Mouse (Mus musculus) intestine, embryonic 16.5 days (tissue): Measurements from ENCODE around the gene Ripor1. TPM values are rescaled to one million over a fixed set of nuclear protein-coding genes. Genes with fewer than 3 reads are reported as not detected.

Experiments used
- ATAC-seq: fragments of 200-750 bp; cut with Nextera tagmentation; 2 replicates; pipeline ENCODE4 v1.8.0; 2017; ENCODE audit warnings: moderate TSS enrichment, moderate library complexity
- H3K27ac ChIP-seq: fragments of 300-500 bp; sonication (generic); 2 replicates; pipeline ENCODE4 v1.5.1; 2014; ENCODE audit warnings: mild to moderate bottlenecking, low read length
- H3K27me3 ChIP-seq: fragments of 300-500 bp; sonication (generic); replicated peaks from 2 replicates; pipeline ENCODE4 v1.6.1; 2014; ENCODE audit warnings: low read length, control low read depth, mixed read lengths; ENCODE audit not compliant: control insufficient read depth, insufficient read depth
- H3K36me3 ChIP-seq: fragments of 300-500 bp; sonication (generic); 2 replicates; pipeline ENCODE4 v1.6.1; 2014; ENCODE audit warnings: low read length, control low read depth; ENCODE audit not compliant: control insufficient read depth, insufficient read depth
- H3K4me1 ChIP-seq: fragments of 300-500 bp; sonication (generic); 2 replicates; pipeline ENCODE4 v1.6.1; 2014; ENCODE audit warnings: low read length, control low read depth, mixed read lengths; ENCODE audit not compliant: control insufficient read depth, insufficient read depth
- H3K4me2 ChIP-seq: fragments of 300-500 bp; sonication (generic); 2 replicates; pipeline ENCODE4 v1.6.1; 2014; ENCODE audit warnings: low read depth, low read length, control low read depth
- H3K4me3 ChIP-seq: fragments of 300-500 bp; sonication (generic); 2 replicates; pipeline ENCODE4 v1.5.1; 2014; ENCODE audit warnings: mild to moderate bottlenecking, low read length
- H3K9ac ChIP-seq: fragments of 300-500 bp; sonication (generic); 2 replicates; pipeline ENCODE4 v1.6.1; 2014; ENCODE audit warnings: low read depth, low read length
- H3K9me3 ChIP-seq: fragments of 300-500 bp; sonication (generic); 2 replicates; pipeline ENCODE4 v1.6.1; 2016; ENCODE audit warnings: low read length, control low read depth; ENCODE audit not compliant: control insufficient read depth
- WGBS: fragments of 180-500 bp; shearing (Covaris S2); extraction: QIAGEN DNeasy Blood & Tissue Kit; methylation state at CpG from one replicate; pipeline ENCODE4 v1.1.7; 2014; 5-methylcytosine and 5-hydroxymethylcytosine counted together
- polyA plus RNA-seq: library from polyadenylated mRNA; unstranded; fragments of >200 nt; fragmentation: Nextera tagmentation; extraction: Ambion mirVana; gene quantifications from 2 replicates; pipeline ENCODE4 v1.2.1, GENCODE M21; 2015

The Ripor1 gene
- polyA plus RNA-seq, 1 experiment from 2014 or later: 17.1 TPM

DNA sequence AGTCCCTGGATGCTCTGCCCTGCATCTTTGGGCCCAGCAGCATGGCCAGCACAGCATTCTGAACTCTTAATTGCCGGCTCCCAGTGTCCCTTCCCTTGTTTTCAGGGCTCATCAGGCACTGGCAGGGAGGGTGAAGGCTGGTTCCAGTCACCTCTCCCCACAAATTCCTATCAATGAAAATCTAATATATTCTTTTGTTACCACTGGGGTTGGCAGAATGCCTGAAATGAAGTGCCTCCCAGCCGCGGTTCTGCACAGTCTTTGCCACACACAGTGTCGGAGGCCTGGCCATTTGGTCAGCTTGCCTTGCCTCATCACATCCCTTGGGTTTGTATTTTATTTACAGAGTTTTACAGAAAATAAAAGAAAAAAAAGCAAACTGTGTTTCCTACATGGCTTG lies 16.8 kb downstream of the Ripor1 start:
- H3K36me3 ChIP-seq: peaks cover 19% of the 10 kb centered on the region
- H3K27ac ChIP-seq: peak overlapping the region; percentile 60
- peaks cover 24% of the 10 kb centered on the region for H3K4me1 ChIP-seq
- no peaks in the 10 kb centered on the region for H3K9me3 ChIP-seq
- H3K4me3 ChIP-seq: no peak overlapping the region
- no peak overlapping the region for H3K4me2 ChIP-seq
- ATAC-seq: no peak
- H3K9ac ChIP-seq: peak overlapping the region; percentile 6; the same call in 1 of the 2 replicates
- no peaks in the 10 kb centered on the region for H3K27me3 ChIP-seq
- 52% methylated on average over 4 of the region's 4 CpGs for WGBS

DNA sequence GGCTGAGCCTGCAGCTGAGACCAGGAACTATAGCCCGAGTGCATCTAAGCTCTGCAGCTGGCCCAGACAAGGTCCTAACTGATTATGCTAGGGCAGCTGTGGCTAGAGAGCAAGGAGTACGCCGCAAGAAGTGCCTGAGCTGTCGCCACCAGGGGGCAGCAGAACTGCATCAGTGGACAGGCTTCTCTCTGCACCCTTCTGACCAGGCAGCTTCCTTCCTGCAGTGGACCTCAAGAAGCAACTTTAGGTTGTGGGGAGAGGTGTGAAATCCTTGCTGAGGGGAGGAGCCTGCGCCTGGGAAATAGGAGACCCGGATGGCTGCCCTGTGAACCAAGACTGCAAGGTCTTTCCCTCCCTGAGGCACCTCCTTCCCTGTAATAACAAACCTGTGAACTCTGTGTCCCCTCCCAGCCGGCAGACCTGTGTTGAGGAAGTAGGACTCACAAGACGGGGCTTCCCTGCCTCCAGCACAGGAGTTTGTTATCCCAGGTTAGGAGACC lies 17.4 kb downstream of the Ripor1 start:
- peak overlapping the region; percentile 60 for H3K27ac ChIP-seq
- no peaks in the 10 kb centered on the region for H3K27me3 ChIP-seq
- 3% methylated on average over 8 of the region's 8 CpGs for WGBS
- H3K4me2 ChIP-seq: 0 out of 2 replicates have a peak overlapping the region, but pooled peaks have one; percentile 2
- ATAC-seq: peak; percentile 96
- no peak overlapping the region for H3K4me3 ChIP-seq
- no peaks in the 10 kb centered on the region for H3K9me3 ChIP-seq
- peak overlapping the region; percentile 47 for H3K9ac ChIP-seq
- peaks cover 24% of the 10 kb centered on the region for H3K4me1 ChIP-seq
- H3K36me3 ChIP-seq: peaks cover 17% of the 10 kb centered on the region

DNA sequence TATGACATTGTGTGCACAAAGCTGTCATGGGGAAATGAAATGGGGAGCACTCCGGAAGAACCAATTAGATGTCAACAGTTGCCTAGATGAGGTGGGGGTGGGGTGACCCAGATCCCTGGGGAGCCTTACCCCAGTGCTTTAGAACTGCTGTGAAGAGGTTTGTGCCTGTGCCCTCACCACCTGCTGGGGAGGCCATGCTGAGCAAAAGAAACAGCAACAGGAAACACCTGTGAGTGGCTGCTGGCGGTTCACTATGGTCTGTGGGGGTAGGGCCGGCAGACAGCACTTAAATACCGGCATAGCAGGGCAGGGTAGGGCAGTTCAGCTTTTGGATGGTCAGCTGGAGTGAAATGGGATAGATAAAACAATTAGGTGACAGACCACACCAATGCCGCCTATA lies 18.1 kb downstream of the Ripor1 start:
- no peak overlapping the region for H3K4me3 ChIP-seq
- ATAC-seq: peak; percentile 8
- H3K9me3 ChIP-seq: no peaks in the 10 kb centered on the region
- peaks cover 13% of the 10 kb centered on the region for H3K36me3 ChIP-seq
- 0 out of 2 replicates have a peak overlapping the region, but pooled peaks have one; percentile 2 for H3K4me2 ChIP-seq
- H3K4me1 ChIP-seq: peaks cover 24% of the 10 kb centered on the region
- peak overlapping the region; percentile 47 for H3K9ac ChIP-seq
- H3K27ac ChIP-seq: peak overlapping the region; percentile 60
- WGBS: 35% methylated on average over 5 of the region's 5 CpGs
- H3K27me3 ChIP-seq: no peaks in the 10 kb centered on the region

DNA sequence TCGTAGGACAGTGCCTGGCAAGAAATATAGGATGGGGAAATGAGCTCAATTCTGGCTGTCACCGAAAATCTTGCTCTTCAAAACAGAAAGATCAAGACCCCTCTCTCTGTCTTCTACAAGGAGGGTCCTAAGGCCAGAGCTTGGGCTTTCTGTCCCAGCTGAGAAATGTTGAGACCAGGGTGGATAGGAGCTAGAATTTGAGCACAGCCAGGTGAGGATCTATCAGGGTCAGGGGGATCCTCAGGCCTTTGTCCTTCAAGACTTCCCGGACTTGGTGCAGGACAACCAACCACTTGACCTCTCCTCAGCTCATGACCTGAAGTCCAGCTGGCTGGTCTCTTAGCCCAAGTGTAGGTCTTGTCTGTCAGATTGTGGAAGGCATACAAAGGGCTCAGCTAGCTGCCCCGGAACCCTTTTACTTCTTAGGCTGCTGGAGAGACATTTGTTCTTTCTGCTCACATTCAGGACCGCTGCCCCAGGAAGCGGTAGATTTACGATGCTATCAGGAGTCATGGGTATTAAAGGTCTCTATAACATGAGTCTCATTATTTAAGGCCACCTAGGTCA lies 18.7 kb downstream of the Ripor1 start:
- Histone ChIP-seq H3K4me3 (no peak overlapping the region), H3K9ac (0 out of 2 replicates have a peak overlapping the region, but pooled peaks have one; percentile 47), H3K36me3 (peaks cover 9% of the 10 kb centered on the region; the same call in 1 of the 2 replicates), H3K4me1 (peaks cover 24% of the 10 kb centered on the region), H3K4me2 (no peak overlapping the region), H3K27ac (no peak overlapping the region), H3K27me3 (no peaks in the 10 kb centered on the region), H3K9me3 (no peaks in the 10 kb centered on the region)
- 47% methylated on average over 7 of the region's 7 CpGs for WGBS
- ATAC-seq: no peak

DNA sequence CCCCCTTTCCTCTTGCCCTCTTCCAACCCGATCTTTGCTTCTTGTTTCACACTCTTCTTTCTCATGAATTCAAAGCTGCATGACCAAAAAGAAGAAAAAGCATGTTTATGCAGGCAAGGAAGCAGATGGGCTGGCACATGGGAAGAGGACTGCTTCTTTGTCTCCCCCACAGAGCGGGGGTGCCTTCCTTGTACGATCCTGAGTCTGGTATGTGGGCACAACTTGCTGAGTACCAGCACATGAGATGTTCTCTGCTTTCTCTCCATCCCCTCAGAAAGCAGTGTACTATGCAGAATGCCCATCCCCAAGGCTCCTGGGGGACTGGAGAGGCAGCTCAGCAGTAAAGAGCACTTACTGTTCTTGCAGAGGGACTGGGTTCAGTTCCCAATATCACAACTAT lies 19.3 kb downstream of the Ripor1 start:
- Histone ChIP-seq H3K9me3 (no peaks in the 10 kb centered on the region), H3K9ac (no peak overlapping the region; the same call in 1 of the 2 replicates), H3K4me3 (no peak overlapping the region), H3K4me1 (peaks cover 24% of the 10 kb centered on the region), H3K27me3 (no peaks in the 10 kb centered on the region), H3K4me2 (no peak overlapping the region), H3K27ac (no peak overlapping the region), H3K36me3 (peaks cover 5% of the 10 kb centered on the region; the same call in 1 of the 2 replicates)
- ATAC-seq: no peak
- 61% methylated on average over 3 of the region's 3 CpGs for WGBS

DNA sequence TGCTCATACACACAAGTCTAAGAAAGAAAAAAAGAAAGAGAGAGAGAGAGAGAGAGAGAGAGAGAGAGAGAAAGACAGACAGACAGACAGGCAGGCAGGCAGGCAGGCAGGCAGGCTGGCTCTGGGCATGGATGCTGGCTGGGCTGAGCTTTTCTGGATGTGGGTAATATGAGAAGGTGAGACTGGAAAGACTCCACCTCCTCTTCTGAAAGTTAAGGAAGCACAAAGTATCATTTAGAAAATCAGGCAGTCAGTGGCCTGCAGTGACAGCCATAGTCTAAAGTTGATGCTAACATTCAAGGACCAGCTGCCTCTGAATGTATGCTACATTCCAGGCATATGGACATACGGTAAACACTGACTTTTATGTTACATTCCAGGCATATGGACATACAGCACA lies 19.8 kb downstream of the Ripor1 start:
- Histone ChIP-seq H3K4me2 (no peak overlapping the region), H3K9me3 (no peaks in the 10 kb centered on the region), H3K27me3 (no peaks in the 10 kb centered on the region), H3K4me3 (no peak overlapping the region), H3K4me1 (peaks cover 24% of the 10 kb centered on the region), H3K27ac (no peak overlapping the region), H3K9ac (no peak overlapping the region; the same call in 1 of the 2 replicates), H3K36me3 (peaks cover 1% of the 10 kb centered on the region; the same call in 1 of the 2 replicates)
- WGBS: 41% methylated on average over 1 of the region's 1 CpGs
- ATAC-seq: no peak

DNA sequence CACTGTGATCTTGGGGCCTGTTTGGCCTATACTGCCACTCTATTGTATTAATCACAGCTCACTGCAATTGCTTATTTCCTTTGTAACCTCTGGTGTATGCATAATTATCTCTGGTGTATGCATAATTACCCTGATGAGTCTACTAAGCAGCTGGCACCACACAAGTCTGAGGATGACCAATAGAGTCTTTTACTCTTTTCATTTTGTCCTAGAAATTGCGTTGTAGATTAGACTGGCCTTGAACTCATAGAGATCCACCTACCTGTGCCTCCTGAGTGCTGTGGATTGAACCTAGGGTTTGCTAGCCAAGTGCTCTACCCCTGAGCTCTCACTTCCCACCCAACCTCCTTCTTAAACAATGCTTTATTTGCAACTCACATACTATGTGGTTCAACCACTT lies 21.0 kb downstream of the Ripor1 start:
- no peak overlapping the region for H3K4me3 ChIP-seq
- no peaks in the 10 kb centered on the region for H3K27me3 ChIP-seq
- no peak overlapping the region for H3K27ac ChIP-seq
- no peaks in the 10 kb centered on the region for H3K9me3 ChIP-seq
- H3K9ac ChIP-seq: no peak overlapping the region
- WGBS: 75% methylated on average over 1 of the region's 1 CpGs
- no peak for ATAC-seq
- no peaks in the 10 kb centered on the region for H3K36me3 ChIP-seq
- H3K4me1 ChIP-seq: peaks cover 24% of the 10 kb centered on the region
- H3K4me2 ChIP-seq: no peak overlapping the region

DNA sequence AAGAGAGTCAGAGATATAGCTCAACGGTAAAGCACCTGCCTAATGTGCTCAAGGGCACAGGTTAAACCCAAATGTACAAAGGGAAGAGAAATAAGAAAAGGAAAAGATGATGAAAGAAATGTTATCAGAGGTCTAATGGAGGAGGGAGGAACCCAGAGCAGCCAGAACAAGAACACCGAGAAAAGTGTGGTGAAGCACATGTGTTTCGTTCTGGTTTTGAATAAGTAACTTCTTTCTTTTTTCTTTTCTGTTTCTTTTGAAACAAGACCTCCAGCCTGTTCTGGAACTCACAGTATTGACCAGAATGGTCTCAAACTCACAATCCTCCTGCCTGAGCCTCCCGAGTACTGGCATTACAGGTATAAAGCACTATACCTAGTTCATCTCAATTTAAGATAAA lies 24.3 kb downstream of the Ripor1 start:
- Histone ChIP-seq H3K27me3 (no peaks in the 10 kb centered on the region), H3K4me2 (no peak overlapping the region), H3K9ac (no peak overlapping the region), H3K9me3 (no peaks in the 10 kb centered on the region), H3K4me1 (0 out of 2 replicates have a peak, but pooled peaks cover 3% of the 10 kb centered on the region), H3K27ac (no peak overlapping the region), H3K4me3 (no peak overlapping the region), H3K36me3 (no peaks in the 10 kb centered on the region)
- no peak for ATAC-seq
- WGBS: 91% methylated on average over 4 of the region's 4 CpGs

DNA sequence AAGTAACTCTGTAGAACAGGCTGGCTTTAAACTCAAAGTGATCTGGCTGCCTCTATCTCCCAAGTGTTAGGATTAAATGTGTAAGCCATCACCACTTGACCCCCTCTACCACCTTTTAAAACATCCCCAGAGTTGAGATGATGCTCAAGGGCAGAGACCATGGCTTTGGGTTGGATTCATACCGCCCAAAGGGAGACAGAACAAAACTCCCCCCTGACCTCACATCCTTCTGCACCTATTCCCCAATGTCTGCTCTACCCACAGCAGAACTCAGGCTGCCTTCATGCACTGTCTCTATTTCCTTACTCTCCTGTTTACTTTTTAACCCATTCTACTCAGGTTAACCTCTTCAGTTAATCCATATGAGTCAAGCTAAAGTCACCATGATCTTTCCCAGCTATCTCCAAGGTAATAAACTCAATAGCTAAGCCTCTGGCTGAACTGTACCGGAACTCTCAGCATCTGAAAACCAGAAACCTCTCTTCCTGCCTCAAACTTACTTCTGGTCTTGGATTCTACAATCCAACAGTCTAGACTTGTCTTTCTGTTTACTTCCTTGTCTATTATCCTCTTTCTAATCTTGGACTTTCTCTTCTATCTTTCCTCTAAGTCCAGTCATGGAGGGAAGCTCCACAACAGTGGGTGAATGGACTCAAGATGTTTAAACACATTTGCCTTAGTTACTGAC lies 29.9 kb downstream of the Ripor1 start:
- no peaks in the 10 kb centered on the region for H3K9me3 ChIP-seq
- 69% methylated on average over 2 of the region's 2 CpGs for WGBS
- H3K27me3 ChIP-seq: no peaks in the 10 kb centered on the region
- H3K27ac ChIP-seq: peak overlapping the region; percentile 25; the same call in 1 of the 2 replicates
- peak overlapping the region; percentile 83 for H3K4me3 ChIP-seq
- peaks cover 13% of the 10 kb centered on the region for H3K4me1 ChIP-seq
- H3K9ac ChIP-seq: 0 out of 2 replicates have a peak overlapping the region, but pooled peaks have one; percentile 81
- H3K36me3 ChIP-seq: no peaks in the 10 kb centered on the region
- peak overlapping the region; percentile 76 for H3K4me2 ChIP-seq
- no peak for ATAC-seq
